Mouse (Mus musculus) cerebellum, adult 11-12 months (tissue): ENCODE measurements at regions not wholly inside any gene's neighbourhood (a gene's known extent, or its start where the extent isn't known, plus 50 kb on each side); places are given as distances from the start of the nearest gene placed in this dataset.
A peak's percentile ranks its signal among the peaks of the same experiment; 100 is the strongest.

Experiments
- DNase-seq: peaks from one replicate; pipeline ENCODE4 v3.0.0; 2022

DNA sequence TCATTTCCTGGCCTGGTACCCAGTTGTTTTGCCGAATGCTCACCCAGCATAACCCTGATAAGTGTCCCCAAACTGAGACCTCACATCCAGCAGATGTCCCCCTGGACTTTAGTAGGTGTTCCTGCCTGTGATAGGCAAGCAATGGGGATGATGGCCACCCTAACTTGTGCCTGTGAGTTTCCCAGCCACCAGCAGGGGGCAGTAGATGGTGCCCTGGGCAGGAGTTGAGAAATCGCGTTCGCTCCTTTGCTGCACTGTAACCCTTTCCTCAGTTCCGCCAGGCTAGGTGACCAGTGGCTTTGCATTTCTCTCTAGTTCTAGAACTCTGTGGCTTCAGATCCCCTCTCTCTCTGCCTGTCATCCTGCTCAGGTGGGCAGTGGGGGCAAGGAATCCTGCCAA is 137.9 kb upstream of the Zc3h12a start:
- no peak for DNase-seq

DNA sequence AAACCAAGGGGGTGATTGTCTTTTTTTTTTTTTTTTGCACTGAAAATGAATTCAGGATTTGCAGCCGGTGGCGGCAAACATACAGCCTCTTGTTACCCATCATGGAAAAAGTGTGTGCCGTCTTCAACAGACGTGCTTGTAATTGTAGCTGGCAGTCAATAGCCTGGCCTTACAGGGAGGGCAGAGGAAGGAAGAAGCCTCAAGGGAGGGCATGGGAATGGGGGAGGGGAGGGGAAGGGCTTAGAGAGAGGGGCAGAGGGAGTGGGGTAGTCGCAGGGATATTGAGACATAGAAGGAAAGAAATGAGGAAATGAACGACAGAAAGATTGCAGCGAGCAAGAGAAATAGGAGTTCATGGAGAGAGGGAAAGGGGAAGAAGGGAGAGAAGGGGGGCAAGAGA is 137.4 kb upstream of the Zc3h12a start:
- DNase-seq, result no peak

DNA sequence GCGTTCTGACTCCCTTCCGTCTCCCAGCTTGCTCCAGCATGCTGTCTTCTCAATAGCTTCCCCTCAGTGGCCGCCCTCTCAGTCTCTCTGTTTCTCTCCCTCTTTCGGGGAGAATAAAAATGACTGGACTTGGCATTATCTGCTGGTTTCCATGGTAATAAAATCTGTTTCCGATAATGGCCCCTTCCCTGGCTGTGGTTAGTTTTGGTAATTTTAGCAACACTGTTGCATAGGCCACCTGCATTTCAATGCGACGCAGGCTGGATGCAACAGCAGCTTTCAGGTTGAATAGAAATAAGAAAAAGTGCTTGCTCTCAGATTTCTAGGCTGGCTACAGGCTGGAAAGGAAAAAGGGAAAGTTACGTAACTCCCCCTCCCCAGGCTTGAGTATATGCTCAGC is 133.9 kb upstream of the Zc3h12a start:
- no peak for DNase-seq

DNA sequence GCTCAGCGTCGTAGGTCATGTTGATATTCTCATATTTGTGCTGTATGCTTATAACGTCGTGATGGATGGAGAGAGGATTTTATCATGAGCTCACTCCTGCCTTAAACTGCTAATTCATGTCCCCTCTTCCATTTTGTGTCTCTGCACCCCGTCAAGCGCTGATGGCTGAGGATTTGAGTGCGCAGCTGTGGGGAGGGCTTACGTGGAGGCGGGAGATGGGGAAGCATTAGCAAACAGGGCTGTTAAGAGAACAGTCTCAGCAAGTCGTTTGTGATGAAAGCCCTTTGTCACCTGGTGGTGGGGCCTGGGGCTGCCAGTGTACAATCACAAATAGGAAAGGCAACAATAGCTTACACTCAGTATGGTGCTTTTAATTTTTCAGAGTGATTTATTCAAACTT is 131.7 kb upstream of the Zc3h12a start:
- no peak for DNase-seq

DNA sequence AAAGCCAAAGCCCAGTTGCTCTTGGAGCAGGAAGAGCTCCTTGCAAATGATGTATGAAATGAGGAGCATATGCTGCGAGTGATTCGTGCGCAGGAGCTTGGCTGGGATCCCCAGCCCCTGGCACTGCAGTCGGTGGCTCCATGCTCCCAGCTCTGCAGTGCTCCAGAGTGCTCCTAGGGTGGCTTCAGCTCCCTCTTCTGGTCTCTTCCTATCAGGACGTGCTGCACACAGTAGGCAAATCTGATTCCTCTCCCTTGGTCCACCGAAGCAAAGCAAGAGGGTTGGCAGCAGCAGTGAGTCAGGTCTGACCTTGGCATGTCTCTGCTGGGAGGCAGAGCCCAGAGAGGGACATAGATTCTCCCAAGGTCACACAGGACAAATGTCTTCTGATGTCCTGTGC is 130.3 kb upstream of the Zc3h12a start:
- no peak for DNase-seq

DNA sequence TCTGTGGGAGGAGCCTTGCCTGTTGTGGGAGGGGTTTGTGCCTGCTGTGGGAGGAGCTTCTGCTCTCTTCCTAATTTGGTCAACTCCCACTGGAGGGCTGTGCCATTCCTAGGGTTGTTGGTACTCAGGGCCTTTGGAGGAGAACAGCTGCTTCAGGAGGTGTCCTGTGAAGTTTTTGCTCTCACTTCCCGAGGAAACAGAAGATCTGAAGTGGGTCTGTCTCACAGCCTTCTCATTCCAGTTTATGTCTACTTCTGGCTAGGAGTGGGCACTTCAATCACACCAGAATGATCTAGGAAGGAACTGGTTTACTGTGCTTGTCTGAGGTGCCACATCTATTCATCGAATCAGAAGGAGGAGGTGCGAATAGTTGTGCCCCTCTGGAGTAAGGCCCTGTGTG is 125.5 kb upstream of the Zc3h12a start:
- no peak for DNase-seq

DNA sequence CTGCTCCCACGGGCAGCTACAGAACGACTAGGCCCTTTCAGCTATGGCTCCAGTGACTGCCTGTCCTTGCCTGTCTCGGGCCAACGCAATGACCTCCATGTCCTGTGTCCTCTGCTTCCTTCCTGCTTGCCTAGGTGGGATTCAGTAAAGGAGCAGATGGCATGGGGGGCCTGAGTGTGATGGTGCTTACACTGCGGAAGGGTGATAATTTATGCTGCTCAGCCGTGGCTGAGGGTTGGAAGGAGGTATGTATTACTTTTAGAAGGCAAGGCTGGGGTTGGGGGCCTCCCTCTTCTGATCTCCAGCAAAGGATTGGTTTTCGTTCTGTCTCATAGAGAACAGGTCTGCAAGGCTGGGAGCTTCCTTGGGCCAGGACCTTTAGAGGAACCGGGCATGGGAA is 124.6 kb upstream of the Zc3h12a start:
- no peak for DNase-seq

DNA sequence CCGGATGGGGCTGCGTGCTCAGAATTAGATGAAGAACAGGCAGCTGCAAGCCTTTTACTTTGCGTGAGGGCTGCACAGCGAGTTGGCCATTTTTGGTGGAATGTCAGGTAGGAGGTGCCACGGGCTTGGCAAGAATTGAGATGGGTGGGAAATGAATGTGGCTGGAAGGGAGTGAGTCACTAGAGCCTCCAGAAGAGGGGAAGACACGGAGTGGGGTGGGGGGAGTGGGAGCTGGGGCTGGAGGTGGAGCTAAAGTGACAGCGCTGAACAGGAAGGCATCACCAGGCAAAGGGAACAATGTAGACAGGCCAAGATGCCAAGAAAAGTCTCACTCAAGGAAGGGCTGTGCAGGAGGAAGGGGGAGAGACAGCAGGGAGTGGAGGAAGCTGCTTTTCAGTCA is 121.4 kb upstream of the Zc3h12a start:
- DNase-seq, result no peak

DNA sequence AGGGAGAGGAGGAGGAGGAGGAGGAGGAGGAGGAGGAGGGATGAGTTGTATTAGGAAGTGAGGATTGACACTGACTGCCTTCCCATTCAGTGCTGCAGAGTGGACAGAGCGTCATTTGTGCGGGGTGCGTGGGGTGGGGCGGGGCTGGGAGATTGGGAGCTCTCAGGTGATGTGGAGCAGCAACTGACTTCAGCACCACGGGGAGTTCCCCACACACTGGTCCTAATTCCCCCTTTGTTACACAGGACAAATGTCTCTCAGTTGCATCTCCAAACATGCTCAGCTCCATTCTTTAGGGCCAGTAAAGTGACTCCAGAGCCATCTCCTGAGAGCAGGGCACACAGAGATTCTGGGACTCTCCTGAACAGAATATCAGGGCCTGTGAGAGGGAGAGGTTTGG is 118.5 kb upstream of the Zc3h12a start:
- no peak for DNase-seq

DNA sequence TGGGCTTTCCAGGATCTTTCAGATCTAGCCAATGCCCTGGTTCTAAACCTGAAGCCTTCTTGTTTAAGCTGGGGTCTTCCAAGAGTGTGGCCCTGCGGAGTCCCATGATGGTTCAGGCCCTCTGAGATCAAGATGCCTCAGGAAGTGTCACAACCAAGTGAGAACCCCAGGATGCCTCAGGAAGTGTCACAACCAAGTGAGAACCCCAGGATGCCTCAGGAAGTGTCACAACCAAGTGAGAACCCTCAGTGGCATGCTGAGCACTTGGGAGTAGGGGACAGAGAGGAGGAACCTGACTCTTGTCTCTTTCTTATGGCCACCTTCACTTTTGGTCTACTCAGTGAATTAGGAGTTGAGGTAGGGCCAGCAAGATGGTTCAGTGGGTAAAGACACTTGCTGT is 114.9 kb upstream of the Zc3h12a start:
- DNase-seq, result no peak

DNA sequence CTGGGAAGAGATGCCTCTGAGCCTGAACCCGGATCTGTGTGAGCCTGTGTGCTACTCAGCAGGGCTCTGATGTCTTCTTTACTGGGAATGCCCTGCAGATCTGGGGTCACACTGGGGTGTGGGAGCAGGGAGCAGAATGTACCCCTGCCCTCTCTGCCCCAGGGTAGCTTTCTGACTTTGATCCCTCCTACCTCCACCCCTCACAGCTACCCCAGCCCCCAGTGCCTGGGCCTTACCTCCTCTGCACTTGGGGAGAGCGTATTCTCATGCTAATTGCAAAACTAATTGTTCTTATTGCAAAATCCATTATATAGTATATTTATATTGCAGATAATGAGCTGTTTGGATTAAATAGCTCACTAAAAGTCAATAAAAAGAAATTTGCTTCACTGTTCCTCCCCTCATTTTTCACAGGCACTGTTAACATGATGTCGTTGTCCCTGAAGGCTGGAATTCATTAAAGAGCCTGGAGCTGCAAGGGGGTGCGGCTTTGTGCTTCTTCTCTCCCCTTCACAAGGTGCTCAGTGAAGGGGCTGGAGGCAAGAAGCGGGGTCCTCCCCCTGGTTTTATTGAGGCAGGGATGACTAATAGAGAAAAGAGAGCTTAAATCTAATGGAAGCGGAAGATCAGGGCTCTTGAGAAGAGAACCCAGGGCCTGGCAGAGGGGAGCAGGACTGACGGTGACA is 114.1 kb upstream of the Zc3h12a start:
- DNase-seq, result no peak

DNA sequence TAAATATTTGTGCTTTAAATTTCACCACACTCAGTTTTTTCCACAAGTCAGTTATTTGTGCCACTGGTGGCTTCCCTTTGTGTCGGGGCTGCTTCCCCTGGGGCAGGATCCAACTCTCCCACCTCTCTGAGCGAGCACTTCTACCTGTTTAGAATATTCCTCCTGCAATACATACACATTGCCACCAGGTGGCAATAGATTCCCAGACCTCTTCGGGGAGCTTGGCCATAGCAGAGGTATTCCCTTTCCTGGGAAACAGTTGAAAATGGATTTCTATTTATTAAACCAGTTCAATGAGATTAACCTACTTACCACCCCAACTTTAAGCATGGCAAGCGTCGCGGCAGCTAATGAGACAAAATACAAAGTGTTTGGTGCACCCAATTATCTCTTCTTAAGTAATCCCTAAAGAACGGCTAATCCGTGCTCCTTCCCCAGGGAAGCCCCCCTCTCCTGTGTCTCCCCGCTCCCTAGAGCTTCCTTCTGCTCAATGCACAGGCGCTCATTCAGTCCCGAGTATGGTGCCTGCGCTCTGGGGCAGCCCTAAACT is 104.1 kb upstream of the Zc3h12a start:
- no peak for DNase-seq

DNA sequence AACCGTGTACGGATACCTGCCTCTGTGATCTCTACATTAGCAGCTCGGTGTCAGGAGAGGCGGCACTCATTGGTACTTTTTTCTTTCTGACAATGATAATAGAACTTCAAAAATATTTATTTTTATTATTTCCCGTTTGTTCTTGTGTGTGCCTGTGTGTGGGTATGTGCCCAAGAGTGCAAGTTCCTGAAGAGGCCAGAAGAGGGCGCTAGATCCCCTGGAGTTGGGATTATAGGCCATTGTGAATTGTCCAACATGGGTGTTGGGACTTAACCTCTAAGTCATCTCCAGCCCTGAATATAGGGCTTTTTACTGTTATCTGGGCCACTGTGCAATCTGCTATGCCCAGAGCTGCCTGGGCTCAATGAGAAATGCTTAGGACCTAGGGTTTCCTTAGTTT is 99.6 kb upstream of the Zc3h12a start:
- DNase-seq, result no peak

DNA sequence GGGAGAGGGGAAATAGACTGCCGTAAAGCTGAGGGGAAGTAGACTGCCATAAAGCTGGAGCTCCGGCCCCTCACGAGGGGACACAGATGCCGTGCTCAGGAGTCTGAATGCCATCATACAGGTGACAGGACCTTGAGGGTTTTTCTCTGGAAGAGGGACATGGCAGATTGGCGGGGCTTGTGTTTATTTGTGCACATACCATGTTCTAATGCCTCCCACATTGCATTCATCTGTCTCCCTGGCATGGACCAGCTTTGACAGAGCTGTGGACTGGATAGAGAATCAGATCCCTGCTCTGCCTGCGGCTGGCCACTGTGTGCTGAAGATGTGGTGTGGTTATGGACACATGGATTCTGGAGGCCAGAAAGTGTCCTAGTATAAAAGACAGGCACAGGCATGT is 95.3 kb upstream of the Zc3h12a start:
- peak; percentile 29 for DNase-seq

DNA sequence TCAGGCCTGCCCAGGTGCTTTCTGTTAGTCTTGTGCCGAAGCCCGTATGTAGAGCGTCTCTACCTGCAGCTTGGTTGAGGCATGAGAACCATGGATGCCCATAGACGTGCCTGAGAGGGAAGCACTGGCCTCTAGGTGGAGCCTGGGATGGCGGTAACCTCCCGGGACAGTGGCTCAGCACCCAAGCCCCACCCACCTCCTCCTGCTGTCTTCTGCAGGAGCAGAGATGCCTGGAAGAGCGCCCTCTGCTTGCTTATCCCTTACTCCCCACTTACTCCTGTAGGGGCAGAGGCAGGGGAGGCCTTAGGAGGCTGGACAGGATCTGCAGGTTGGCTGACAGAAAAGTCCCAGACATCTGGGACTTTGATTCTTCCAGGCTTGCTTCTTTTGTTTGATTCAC is 92.7 kb upstream of the Zc3h12a start:
- no peak for DNase-seq

DNA sequence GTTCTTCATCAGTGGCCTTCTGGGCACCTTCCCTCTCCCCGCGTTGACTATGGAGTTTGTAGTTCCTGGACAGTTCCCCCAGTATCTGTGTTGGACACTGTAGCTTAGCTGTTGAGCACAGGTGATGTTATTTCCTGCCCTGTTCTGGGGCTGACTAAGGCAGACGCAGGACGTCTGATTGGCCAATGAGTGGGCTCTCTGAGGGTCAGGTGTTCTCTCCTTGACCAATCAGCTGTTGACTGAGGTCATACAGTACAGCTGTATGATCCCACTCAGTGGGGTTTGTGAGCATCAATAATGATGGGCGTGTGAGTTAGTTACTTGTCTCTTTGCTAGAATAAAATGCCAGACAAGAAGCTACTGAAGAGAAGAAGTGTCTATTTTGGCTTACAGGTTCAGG is 91.6 kb upstream of the Zc3h12a start:
- DNase-seq, result no peak

DNA sequence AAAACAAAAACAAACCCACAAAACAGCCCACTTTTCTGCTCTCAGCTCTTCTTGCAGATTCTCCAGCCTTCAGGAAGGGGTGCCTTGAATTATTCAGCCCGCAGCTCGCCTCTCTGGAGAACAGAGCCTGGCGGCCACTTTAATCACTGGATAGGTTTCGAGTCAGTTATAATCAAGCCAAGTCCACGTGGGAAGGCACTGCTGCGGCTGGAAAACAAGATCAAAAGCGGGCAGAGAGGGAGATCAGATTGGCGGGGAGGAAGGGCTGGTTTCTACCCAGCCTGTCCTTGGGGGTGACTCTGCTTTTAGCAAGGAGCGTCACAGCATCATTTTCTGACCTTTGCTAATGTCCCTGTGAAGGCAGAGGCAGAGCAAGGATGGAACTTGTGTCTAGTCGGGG is 86.7 kb upstream of the Zc3h12a start:
- DNase-seq, result no peak

DNA sequence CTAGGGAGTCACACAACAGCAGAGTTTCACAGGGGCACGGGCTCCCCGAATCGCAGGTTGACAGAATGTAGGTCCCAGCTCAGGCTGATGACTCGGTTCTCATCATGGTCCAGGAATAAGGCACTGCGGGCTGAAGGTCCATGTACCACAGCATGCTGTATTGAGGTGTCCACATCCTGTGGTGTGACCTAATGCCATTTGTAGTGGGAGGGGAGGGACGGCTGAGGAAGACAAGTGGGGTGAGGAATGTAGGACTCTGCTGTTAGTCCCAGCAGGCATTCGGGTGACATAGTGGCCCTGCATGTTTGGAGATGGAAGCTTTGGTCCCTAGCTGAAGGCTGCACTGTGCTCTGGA is 84.5 kb upstream of the Zc3h12a start:
- no peak for DNase-seq

DNA sequence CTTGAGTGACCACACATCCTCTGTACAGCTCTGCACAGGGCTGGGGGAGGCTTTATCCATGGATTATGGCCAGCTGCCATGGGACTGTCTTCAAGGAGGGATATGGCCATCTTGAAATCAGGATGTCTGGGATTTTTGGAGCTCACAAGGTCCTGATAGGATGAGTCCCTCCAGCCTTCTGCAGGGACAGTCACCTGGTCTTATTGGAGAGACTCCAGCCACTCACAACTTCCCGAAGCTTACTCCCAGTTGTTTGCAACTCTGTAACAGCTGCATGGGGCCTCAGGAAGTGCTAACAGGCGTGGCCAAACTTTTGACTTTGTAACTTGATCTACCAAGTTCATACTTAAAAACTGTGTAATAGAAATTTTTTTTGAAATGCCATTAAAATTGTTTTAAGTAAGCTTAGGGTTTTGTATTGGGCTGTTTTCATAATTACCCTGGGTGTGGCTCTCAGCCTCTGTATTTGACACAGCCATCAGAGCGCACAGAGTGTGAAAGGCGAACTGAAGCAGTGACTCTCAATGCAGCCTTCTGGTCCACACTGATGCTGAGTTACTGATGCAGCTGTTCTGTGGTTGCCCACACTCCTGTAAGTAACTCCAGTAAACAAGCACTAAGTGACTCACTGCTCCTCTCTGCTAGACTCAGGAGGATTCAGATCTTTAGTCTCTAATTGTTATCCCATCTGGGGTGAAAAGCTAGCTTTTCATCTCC is 84.0 kb upstream of the Zc3h12a start:
- no peak for DNase-seq

DNA sequence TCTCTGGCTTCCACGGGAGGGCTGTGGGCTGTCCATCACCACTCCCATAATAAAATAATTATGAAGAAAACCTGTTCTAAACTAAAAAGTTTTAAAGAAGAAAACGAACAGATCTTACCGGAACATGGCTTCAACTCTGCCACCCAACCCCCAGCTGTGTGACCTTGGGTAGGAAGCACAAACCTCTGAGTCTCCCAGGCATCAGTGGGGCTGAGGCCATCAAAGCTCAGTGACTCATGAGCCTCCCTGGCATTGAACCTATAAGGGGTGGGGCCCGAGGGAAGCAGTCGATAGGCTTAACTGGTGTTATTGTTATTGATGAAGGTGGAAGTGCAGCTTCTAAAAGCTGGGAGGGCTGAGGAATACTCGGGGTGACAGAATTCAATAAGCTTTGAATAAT is 83.1 kb upstream of the Zc3h12a start:
- DNase-seq, result no peak

DNA sequence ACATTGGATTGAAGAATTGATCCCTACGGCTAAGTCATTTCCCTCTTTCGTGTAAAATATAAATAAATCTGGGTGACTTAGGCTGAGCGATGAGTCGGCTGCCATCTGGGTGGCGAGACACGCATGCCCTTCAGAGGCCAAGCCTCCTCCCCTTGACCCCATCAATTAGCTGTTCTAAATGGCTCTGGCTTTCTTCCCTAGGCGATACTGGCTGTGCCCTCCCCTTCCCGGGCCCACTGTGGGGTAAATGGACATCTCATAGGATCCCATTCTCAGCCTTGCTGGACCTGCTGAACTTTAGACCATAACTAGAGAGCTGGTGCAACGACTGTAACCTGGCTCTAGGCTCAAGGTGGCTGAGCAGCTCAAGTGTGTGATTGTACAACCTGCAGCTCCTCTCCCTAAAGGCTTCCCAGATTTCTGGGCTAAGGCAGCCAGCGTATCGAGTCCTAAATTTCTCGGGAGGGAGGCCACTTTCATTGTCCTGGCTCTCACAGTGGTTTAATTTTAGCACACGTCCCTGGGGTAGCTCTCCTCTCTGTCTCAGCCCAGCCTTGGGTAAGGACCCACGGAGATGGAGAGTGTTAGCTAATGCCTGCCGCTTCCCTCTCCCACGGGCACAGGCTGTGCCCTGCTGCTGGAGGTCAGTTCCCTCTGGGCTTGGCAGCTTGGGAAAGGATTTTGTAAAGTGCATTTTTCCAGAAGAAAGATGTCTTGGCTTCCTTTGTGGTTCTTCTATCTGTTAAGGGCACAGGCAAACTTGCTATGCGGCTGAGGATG is 80.7 kb upstream of the Zc3h12a start:
- DNase-seq, result no peak

DNA sequence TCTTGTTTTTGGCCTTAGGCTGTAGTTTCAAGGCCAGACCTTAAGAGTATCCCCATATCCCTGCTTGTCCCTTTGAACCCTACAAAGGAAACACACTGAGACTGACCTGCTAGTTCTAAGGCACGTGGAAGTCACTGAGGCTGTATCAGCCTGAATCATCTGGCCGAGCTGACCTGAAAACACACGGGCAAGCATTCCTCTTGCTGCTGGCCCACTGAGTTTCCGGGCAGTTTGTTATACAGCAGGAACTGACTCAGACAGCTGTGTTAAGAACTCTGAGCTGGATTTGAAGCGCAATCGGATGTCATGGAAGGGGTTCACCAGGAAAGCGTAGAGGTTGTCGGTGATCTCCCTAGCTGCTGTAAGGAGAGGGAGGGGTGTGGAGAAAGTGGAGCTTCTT is 75.9 kb upstream of the Zc3h12a start:
- no peak for DNase-seq

DNA sequence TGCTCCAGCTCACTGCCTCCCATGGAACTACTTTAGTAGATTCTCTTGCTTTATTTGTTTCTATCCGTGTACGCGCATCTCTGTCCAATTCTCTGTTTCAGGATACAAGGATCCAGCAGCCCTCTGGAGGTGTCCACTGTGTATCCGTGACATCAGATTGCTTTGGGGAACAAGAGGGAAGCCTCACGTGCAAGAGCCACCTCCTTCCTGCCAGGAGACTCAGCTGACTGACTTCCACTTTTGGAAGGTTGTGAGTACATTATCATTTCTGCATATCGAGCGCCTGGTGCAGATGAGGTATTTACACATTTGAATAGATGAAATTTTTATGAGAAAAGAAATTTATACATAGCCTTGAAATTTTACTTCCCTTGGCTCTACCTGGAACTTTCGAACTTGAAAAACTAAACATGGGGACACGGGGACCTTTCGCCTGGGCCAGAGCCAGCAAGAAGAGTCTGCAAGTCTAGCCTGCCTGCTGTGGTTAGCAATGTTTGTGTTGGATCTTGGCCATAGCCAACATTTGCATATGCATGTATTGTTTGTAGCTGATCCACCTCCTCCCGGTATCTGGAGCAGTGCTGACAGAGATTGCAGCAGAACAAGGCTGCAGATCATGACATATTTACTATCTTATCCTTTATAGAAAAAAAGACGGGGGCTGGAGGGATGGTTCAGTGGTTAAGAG is 74.1 kb upstream of the Zc3h12a start:
- DNase-seq, result no peak
